Mouse (Mus musculus): Measurements from ENCODE around the gene Lrrc26.

DNA sequence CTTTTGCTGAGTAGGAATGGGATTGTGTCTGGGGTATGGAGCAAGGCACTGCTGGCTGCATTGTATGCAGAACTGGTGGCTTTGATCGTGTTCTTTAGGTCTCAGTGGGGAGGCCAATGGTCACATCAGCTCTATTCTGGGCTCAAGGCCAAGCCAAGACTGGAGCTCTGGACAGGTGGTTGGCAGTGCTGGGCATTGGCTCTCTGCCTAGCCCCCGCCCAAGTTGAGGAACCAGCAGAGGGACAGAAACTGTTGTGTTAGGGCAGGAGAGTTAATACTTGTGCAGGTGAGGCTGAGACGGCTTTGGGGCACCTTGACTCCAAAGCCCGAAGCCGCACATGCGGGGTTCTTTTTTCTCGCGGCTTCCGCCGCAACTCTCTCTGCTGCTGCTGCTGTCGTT is at the start of gene Lrrc26:
- TF ChIP-seq POLR2A (IDR thresholded peaks at IDR 0.05; ENCODE audit: low read depth, low read length) (no peak), CTCF (IDR thresholded peaks at IDR 0.05; ENCODE audit: extremely low read depth, insufficient read depth, insufficient read length, insufficient replicate concordance) (no peak)
